Mouse (Mus musculus) megakaryocyte, embryonic 14.5 days (primary cell): ENCODE results near the gene Gm48551. TPM values are rescaled to one million over a fixed set of nuclear protein-coding genes. Genes with fewer than 3 reads are reported as not detected.

Experiments
- H3K27me3 ChIP-seq: replicated peaks from 2 replicates; pipeline ENCODE3; 2012; ENCODE audit warnings: inconsistent platforms
- H3K36me3 ChIP-seq: replicated peaks from 2 replicates; pipeline ENCODE3; 2012; ENCODE audit warnings: low read length, inconsistent platforms, mixed read lengths
- H3K4me1 ChIP-seq: 2 replicates; pipeline ENCODE4 v1.6.1; 2012; ENCODE audit warnings: inconsistent platforms
- H3K4me3 ChIP-seq: replicated peaks from 2 replicates; pipeline ENCODE3; 2012; ENCODE audit warnings: moderate library complexity, mild to moderate bottlenecking, inconsistent platforms
- H3K9me3 ChIP-seq: 2 replicates; pipeline ENCODE4 v1.6.1; 2012; ENCODE audit warnings: inconsistent platforms
- FLI1 ChIP-seq: IDR thresholded peaks from 2 replicates; pipeline ENCODE4 v1.6.1; 2012; ENCODE audit warnings: low read length, inconsistent platforms, mixed read lengths
- GATA1 ChIP-seq: IDR thresholded peaks from 3 replicates; pipeline ENCODE4 v1.6.1; 2012; ENCODE audit warnings: mixed read lengths, low read length, inconsistent platforms, borderline replicate concordance
- polyA plus RNA-seq: library from polyadenylated mRNA; stranded (reverse); fragments of >175 nt; gene quantifications from 2 replicates; pipeline ENCODE4 v1.2.3, GENCODE M21; 2012; ENCODE audit warnings: low replicate concordance; ENCODE audit not compliant: insufficient read depth

Gene Gm48551
- polyA plus RNA-seq, 1 experiment: 0.89 TPM

- Histone ChIP-seq H3K27me3 (no peaks in the 10 kb centered on the region), H3K4me3 (peak overlapping the region; percentile 57), H3K9me3 (no peaks in the 10 kb centered on the region), H3K36me3 (no peaks in the 10 kb centered on the region), H3K4me1 (peaks cover 50% of the 10 kb centered on the region)
- TF ChIP-seq FLI1: no peak
Observed at GRCm38 (mm10) chr10:81434361-81435263, 50.3 kb downstream of the Gm48551 start.

GRCm38 (mm10) chr10:81435436-81435835 is 51.2 kb downstream of the Gm48551 start:
- H3K36me3 ChIP-seq: no peaks in the 10 kb centered on the region
- peaks cover 47% of the 10 kb centered on the region for H3K4me1 ChIP-seq
- TF ChIP-seq FLI1 (no peak), GATA1 (no peak)
- H3K9me3 ChIP-seq: no peaks in the 10 kb centered on the region
- no peak overlapping the region for H3K4me3 ChIP-seq
- peaks cover 3% of the 10 kb centered on the region for H3K27me3 ChIP-seq

GRCm38 (mm10) chr10:81441019-81441418 is 56.8 kb downstream of the Gm48551 start:
- TF ChIP-seq GATA1 (no peak), FLI1 (no peak)
- no peak overlapping the region for H3K4me3 ChIP-seq
- H3K4me1 ChIP-seq: no peaks in the 10 kb centered on the region
- no peaks in the 10 kb centered on the region for H3K36me3 ChIP-seq
- H3K9me3 ChIP-seq: no peaks in the 10 kb centered on the region
- H3K27me3 ChIP-seq: peaks cover 15% of the 10 kb centered on the region

Other genes starting within 250 kb of the Gm48551 start
- 100.0 and 136 TPM in 2 replicates for gene Zbtb7a, start 249.2 kb upstream of the Gm48551 start, polyA plus RNA-seq
- 95.2 and 184 TPM in 2 replicates for gene Pias4, start 216.5 kb upstream of the Gm48551 start, polyA plus RNA-seq
- 439 and 1,295 TPM in 2 replicates for gene Eef2, start 207.8 kb upstream of the Gm48551 start, polyA plus RNA-seq
- 168 TPM in 2 replicates for gene Dapk3, start 201.5 kb upstream of the Gm48551 start, polyA plus RNA-seq
- not detected in 2 replicates for gene 4930442H23Rik, start 200.6 kb upstream of the Gm48551 start, polyA plus RNA-seq
- not detected in 2 replicates for gene Nmrk2, start 182.4 kb upstream of the Gm48551 start, polyA plus RNA-seq
- gene Atcay, start 153.6 kb upstream of the Gm48551 start, polyA plus RNA-seq: not detected in 2 replicates
- gene Zfr2, start 151.3 kb upstream of the Gm48551 start, polyA plus RNA-seq: 1.4 TPM in 1 of 2 replicates, not detected in the other
- gene Matk, start 131.5 kb upstream of the Gm48551 start, polyA plus RNA-seq: 6.2 and 21.4 TPM in 2 replicates
- 458 and 769 TPM in 2 replicates for gene Mrpl54, start 117.5 kb upstream of the Gm48551 start, polyA plus RNA-seq
- gene Apba3, start 117.5 kb upstream of the Gm48551 start, polyA plus RNA-seq: 93.1 and 154 TPM in 2 replicates
- 4.6 and 5.5 TPM in 2 replicates for gene Tjp3, start 92.9 kb upstream of the Gm48551 start, polyA plus RNA-seq
- gene Pip5k1c, start 91.5 kb upstream of the Gm48551 start, polyA plus RNA-seq: 124 and 136 TPM in 2 replicates
- gene Cactin, start 63.4 kb upstream of the Gm48551 start, polyA plus RNA-seq: 76.5 and 78.5 TPM in 2 replicates
- gene Tbxa2r, start 55.7 kb upstream of the Gm48551 start, polyA plus RNA-seq: 87.5 and 153 TPM in 2 replicates
- 2.9 and 11.0 TPM in 2 replicates for gene Gipc3, start 41.2 kb upstream of the Gm48551 start, polyA plus RNA-seq
- gene Hmg20b, start 34.0 kb upstream of the Gm48551 start, polyA plus RNA-seq: 302 and 601 TPM in 2 replicates
- 20.2 and 44.1 TPM in 2 replicates for gene Mfsd12, start 27.0 kb upstream of the Gm48551 start, polyA plus RNA-seq
- gene 4930404N11Rik, start 18.6 kb upstream of the Gm48551 start, polyA plus RNA-seq: 30.6 and 109 TPM in 2 replicates
- gene Fzr1, start 6.0 kb upstream of the Gm48551 start, polyA plus RNA-seq: 71.2 and 72.9 TPM in 2 replicates
- 80.4 and 114 TPM in 2 replicates for gene Dohh, start within 50 bp of the Gm48551 start, polyA plus RNA-seq
- 8.4 TPM in 1 of 2 replicates, not detected in the other for gene Gm48552, start 4.5 kb downstream of the Gm48551 start, polyA plus RNA-seq
- 4.4 TPM in 1 of 2 replicates, not detected in the other for gene Smim24, start 8.6 kb downstream of the Gm48551 start, polyA plus RNA-seq
- 184 and 257 TPM in 2 replicates for gene Nfic, start 71.2 kb downstream of the Gm48551 start, polyA plus RNA-seq
- gene Celf5, start 98.2 kb downstream of the Gm48551 start, polyA plus RNA-seq: 1.3 and 3.3 TPM in 2 replicates
- 145 and 508 TPM in 2 replicates for gene Ncln, start 111.9 kb downstream of the Gm48551 start, polyA plus RNA-seq
- gene S1pr4, start 115.7 kb downstream of the Gm48551 start, polyA plus RNA-seq: 7.4 and 9.1 TPM in 2 replicates
- gene Gna15, start 139.8 kb downstream of the Gm48551 start, polyA plus RNA-seq: 31.7 and 48.4 TPM in 2 replicates
- gene Gna11, start 160.7 kb downstream of the Gm48551 start, polyA plus RNA-seq: 7.3 and 10.2 TPM in 2 replicates
- gene Aes, start 175.0 kb downstream of the Gm48551 start, polyA plus RNA-seq: 2,412 and 5,687 TPM in 2 replicates
- gene Tle2, start 190.1 kb downstream of the Gm48551 start, polyA plus RNA-seq: 18.9 and 34.3 TPM in 2 replicates
- gene Tle6, start 216.6 kb downstream of the Gm48551 start, polyA plus RNA-seq: 69.5 and 166 TPM in 2 replicates
- gene BC025920, start 221.8 kb downstream of the Gm48551 start, polyA plus RNA-seq: not detected in 2 replicates
- gene Sirt6, start 243.3 kb downstream of the Gm48551 start, polyA plus RNA-seq: 121 and 174 TPM in 2 replicates
- 13.7 and 17.3 TPM in 2 replicates for gene Ankrd24, start 244.1 kb downstream of the Gm48551 start, polyA plus RNA-seq